Mouse (Mus musculus) layer of hippocampus, adult 8-10 months (tissue): ENCODE results near the gene Gm21060. TPM values are rescaled to one million over a fixed set of nuclear protein-coding genes. Genes with fewer than 3 reads are reported as not detected.

Source experiments
- total RNA-seq, 4 experiments: library from RNA; stranded (reverse); gene quantifications; 2 replicates each; pipeline ENCODE4 v1.2.4; 2022

Gm21060 gene
- total RNA-seq, 4 experiments from 2014 or later: not detected

Other genes starting within 250 kb of the Gm21060 start
- 10 to 100 TPM; 40.1 to 64.3 (median 47.5) TPM for gene Zfp950, start 156.2 kb downstream of the Gm21060 start, total RNA-seq
- not detected for gene Gm7102, start 120.8 kb downstream of the Gm21060 start, total RNA-seq
- not detected for gene Gm6020, start 113.2 kb downstream of the Gm21060 start, total RNA-seq
- 10 to 100 TPM; 38.8 to 50.3 (median 43.9) TPM for gene Csf2ra, start 68.6 kb downstream of the Gm21060 start, total RNA-seq